Mouse (Mus musculus): ENCODE results near the gene Cyp26b1.

The Cyp26b1 gene

GRCm38 (mm10) chr6:84587471-84588101 lies 6.1 kb downstream of the Cyp26b1 start:
- DNase-seq: peak; percentile 60 to 85

DNA sequence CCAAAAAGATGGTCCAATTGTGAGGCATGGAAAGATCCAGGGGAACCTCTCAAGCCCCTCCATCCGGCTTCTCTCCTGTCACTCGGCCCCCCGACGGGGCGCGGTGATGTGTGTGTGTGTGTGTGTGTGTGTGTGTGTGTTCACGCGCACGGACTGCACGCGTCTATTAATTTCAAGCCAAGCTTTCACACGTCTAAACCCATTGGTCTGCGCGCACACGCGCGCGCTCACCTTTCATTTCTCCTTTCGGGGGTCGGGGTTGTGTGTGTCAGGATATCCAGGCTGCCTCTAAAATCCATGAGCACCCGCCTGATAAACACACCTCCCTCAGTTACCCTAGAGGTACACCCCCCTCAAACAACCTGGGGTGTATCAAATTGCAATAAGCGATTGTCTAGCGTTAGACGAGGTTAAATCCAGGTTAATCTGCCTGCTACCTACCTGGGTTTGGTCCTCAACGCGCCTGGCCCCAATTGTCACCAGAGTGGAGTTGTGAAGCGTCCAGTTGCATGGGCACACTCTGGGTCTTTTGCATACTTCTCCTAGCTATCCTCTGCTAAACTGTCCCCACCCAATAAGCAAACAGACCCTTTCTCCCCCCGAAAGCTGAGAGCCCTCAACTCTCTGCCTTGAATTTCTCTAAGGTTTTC lies 7.0 kb downstream of the Cyp26b1 start:
- DNase-seq: no peak

DNA sequence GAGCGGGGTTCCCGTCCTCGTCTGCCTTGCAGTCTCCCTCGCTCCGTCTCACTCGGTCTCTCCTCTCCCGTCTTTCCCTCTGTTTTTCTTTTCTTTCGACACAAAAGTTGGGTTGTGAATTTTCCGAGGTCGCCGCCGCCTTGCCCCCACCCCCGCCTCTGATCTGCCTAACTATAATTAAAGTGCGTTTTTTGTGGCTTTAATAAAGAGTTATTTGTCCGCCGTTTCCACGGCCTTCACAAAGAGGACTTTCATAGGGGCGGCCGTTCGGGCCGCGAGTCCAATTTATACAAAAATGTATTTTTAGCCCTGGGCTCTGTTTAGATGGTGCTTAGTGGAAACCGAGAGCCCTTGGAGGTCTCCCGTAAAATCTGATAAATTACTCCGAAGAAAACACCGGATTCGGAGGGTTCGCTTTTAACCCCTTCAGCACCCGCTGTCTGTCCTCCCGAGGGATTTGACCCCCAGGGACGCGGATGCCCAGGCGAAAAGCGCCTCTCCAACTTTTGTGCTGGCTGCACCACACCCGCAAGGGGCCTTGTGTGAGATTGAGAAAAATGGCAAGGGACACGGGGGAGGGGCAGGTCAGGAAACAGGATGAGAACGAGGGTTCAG lies 7.9 kb downstream of the Cyp26b1 start:
- DNase-seq: peak in 1 of 2 experiments; percentile 32

DNA sequence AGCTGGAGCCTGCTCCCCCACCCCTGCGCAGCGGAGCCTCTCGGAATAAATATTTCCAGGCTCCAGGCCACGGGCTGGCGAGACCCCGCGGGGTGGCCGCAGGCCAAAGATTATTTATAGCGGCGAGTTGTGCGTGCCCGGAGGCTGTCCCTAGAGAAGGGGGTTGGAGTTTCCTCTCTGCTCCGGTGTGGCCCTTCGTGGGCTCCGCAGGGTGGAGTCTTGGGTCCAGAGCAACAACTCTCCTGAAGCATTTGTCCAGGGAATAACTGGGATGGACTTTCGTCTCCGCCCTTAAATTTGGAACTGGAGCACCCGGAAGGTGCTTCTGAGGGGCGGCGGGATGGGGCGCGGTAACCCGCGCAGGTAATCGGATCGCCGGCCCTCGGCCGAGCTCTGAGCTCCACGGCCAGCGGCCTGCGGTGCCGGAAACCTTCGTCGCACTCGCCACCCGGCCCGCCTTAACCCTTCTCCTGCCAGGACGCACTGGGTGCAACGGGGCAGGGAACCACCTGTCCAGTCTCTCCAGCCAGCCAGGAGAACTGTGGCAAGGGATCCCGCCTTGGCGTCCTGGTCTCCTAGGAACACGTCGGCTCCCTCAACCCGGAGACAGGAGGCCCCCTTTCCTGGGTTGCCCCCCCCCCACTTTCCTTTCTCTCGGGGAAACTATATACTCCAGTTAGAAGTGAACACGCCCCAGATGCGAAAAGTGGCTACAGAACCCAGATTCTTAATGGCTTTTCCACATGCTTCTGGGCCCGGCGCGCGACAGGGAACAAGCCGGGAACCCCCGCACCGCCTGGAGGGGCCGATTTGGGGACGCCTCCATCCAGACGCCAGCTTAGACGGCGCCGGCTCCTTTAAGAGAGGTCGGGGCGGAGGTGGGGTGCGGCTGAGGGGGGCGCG lies 8.7 kb downstream of the Cyp26b1 start:
- peak in 1 of 2 experiments; percentile 42 for DNase-seq

DNA sequence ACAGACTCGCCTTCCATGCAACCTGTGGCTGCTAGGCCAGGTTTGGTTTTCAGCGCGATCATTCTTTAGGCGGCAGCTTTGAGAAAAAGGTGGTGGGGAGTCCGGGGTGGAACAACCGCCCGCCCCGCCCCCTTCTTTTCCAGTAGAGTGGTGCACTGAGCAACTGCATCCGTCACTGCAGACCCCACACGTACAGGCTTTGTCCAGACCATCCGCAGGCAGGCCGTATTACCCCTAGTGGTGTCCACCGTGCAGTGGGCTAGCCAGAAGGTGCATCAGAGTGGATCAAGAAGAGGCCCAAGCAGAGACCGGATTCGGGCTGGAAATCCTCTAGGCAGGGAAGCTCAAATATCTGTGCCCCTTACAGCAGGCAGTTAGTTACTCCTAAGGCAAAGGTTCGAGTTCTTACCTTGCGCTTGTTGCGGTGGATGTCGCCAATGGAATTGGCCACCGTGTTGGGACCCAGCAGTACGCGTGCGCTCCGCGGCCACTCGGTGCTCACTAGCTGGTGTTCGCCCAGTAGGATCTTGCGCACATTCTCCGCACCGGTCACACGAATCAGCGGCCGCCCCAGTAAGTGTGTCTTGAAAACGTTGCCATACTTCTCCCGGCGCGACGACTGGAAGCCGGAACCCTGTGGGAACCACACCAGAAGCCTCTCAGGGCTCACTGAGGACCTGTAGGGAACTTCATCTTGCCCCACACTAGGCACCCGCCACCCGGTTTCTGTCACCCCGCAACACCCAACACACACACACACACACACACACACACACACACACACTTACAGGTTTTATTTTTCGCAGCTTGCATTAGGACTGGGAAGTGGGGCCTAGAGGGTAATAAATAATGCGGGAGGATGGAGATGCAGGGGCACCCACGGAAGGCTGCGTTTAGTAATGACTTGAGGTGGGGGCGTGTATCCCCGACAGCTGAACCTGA lies 9.6 kb downstream of the Cyp26b1 start:
- DNase-seq: peak in 1 of 2 experiments; percentile 27

- peak; percentile 75 to 89 for DNase-seq
These were observed 10.3 kb downstream of the Cyp26b1 start for GRCm38 (mm10) chr6:84583371-84583770.

GRCm38 (mm10) chr6:84582826-84583225 lies 10.9 kb downstream of the Cyp26b1 start:
- no peak for DNase-seq

- DNase-seq: no peak
These were observed 11.8 kb downstream of the Cyp26b1 start for GRCm38 (mm10) chr6:84581833-84582445.

DNA sequence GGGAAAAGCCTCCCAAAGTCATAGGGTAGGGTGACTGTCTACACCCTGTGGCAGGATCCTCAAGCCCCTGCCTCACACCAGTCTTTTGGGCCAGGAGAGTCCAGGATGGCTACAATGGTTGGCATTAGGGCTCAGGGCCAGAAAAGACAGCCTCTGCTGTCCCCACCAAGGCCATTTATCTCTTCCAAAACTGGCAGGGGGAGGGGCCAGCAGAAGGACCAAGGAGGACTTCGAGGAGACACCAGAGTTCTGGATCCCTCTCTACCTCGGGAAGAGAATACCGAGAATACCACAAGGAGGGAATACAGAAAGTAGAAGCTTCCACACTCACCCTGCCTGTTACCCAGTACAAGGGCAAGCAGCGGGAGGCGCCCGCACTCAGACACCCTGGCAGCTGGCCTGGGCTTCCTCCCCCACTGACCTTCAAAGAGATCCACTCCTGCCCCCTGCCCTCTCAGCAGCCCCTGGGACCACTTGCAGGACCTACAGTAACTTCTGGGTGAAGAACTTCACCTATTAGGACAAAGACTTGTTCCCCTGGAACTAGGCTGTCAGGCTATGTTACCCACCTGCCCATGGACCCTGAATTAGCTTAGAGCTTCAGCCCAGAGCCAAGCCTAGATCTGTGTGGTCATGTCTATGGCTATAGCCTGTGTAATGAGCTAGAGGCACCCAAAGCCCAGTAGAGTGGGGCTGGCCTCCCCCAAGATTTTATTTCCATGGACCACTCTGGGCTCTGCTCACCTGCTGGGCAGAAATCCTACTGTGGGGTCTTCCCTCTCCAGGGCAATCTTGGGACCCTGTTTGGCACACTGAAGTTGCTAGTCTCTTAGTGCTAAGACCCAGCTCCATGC lies 12.5 kb downstream of the Cyp26b1 start:
- DNase-seq: no peak

GRCm38 (mm10) chr6:84579508-84579907 lies 14.2 kb downstream of the Cyp26b1 start:
- no peak for DNase-seq

DNA sequence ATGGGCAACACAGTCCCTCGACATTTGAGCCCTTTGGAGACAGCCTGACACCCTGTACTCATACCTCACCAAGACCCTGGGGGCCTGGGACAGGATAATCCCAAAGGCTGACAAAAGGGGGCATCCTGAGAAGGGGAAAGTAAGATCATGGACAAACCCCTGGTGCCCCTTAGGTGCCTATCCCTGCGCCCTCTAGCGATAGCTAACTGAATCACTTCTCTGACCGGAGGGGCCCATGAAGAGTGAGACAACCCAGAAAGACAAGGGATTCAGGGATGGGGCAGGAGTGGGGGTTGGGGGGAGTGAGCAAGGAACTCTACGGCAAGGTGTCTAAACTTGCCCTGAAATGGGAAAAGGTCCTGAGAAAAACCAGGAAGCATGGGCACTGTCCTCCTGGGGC lies 14.8 kb downstream of the Cyp26b1 start:
- DNase-seq: peak in 1 of 2 experiments; percentile 57

GRCm38 (mm10) chr6:84577898-84578297 lies 15.8 kb downstream of the Cyp26b1 start:
- DNase-seq: no peak

DNA sequence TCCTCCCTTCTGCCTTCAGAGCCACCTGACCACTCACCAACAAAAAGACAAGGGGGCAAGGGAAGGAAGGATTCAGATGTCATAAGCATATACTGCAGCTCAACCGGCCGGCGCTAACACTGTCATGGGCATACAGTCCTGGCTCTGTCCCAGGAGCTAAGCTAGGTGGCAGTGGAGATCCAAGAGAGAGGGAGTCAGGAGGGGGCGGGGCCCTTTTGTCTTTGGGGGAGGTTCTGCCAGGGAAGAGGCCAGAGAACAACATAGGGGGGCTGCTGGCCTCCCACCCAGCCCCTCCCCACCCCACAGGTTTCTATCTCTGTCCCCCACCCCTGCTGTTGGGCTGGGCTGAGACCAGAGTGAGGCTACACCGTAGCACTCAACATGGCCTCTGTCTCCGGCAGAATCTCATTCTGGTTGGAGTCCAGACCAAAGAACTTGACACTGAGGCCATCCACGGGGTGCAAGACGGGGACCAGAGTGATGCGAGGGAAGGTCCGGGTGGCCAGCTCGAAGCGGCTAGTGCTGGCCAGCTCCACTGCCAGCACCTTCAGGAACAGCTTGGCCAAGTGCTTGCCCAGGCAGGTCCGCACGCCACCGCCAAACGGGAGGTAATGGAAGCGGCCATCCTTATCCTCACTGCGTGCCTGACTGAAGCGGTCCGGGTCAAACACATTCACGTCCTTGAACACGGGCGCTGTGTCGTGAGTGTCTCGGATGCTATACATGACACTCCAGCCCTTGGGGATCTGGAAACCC lies 19.6 kb downstream of the Cyp26b1 start:
- DNase-seq: peak in 1 of 2 experiments; percentile 66

- no peak for DNase-seq
These were observed 23.7 kb downstream of the Cyp26b1 start for GRCm38 (mm10) chr6:84570039-84570438.

DNA sequence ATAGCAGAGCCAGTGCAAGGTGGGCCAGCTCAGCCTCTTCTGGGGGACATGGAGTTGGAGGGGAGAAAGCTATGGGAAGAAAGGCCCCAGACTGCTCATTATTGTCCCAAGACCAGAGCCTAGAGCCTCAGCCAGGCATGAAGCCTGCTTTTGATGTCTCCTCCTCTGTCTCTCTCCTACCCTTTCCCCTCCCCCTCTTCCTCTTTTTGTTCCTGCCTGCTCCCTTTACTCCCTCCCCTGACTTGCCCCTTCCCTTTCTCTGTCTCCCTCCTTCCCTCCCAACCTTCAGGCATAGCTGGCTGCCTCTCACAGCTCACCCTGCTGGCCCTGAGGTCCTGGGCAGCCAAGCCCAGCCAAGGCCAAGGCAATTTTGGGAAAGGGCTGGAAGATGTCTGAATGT lies 24.1 kb downstream of the Cyp26b1 start:
- no peak for DNase-seq

DNA sequence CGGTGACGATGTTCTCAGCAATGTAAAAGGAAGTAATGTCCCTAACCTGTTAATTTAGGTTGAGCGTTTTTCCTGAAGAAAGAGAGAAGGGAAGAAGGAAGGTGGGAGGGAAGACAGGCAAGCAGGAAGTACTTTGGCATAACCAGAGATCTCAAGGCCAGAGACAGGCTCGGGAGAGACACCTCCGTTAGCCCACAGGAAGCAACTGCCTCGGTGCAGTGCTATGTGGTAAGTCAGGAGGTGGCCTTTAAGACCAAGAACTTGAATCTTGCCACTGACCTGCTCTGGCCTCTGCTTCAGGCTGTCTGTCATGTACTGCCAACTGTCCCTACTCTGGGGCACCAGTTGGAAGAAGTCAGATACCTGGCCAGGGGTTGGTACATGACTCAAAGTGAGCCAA lies 24.8 kb downstream of the Cyp26b1 start:
- DNase-seq: no peak

DNA sequence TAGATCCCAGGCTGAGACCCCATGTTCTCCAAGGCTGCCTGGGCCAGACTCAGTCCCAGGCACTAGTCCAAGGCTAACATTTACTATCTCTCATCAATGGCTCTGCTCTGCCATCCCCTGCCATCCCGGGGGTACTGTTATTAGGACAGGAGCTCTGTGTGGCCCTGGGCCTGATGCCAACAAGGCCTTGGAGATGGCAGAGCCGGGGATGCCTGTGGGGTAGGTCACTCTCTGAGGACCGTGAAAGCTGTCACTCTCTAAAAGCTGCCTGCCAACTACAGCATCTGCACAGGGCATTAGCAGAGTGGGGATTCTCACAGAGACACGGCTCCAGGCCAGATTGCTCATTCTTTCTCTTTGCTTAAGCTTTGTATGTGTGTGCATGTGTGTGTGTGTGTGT lies 26.0 kb downstream of the Cyp26b1 start:
- DNase-seq: no peak

DNA sequence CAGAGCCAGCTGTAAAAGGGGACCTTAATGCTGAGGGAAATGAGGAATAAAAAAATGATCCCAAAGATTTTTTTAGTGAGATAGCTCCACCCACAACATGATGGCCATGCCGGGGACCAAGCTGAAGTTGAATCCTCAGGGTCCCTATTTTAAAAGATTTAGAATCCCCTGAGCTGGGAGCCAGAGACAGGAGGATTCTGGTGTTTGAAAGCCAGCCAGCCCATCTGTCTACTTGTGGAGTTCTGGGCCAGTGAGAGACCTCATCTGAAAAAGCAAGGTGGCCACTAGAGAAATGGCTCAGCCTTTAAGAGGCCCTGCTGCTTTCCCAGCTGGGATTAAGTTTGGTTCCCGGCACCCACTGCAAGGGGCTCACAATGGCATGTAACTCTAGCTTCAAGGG lies 26.9 kb downstream of the Cyp26b1 start:
- DNase-seq: no peak

DNA sequence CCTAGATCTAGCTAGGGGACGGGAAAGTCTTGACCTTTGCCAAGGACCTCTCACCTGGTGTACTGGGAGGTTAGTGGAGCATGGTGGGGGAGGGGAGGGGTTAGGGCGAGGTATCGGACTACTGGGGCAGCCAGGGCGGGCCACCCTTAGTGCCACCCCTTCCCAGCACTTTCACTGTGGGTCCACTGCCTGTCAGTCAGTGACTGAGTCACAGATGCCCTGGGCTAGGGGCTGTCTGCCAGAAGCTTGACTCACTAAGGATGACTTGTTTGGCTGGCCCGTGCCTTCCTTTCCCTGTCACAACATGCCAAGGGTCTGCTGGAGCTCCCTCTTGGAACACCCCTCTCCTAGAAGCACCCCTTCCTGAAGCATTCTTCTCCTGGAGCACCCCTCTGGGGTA lies 28.5 kb downstream of the Cyp26b1 start:
- no peak for DNase-seq

- no peak for DNase-seq
These were observed 30.8 kb downstream of the Cyp26b1 start for GRCm38 (mm10) chr6:84562948-84563347.
